Mouse (Mus musculus) kidney, adult 8-10 months (tissue): ENCODE measurements around the gene Wdr54.

Experiments used
- DNase-seq, 2 experiments: peaks; one replicate each; pipeline ENCODE4 v3.0.0; 2022

Wdr54 gene

GRCm38 (mm10) chr6:83125331-83125730 is 30.9 kb downstream of the Wdr54 start, which contains the start of gene Ino80b:
Ino80b (minus strand) TSS chr6:83125431.
- no peak for DNase-seq

- peak; percentile 93 to 94 for DNase-seq
Observed at GRCm38 (mm10) chr6:83124851-83125312, 31.3 kb downstream of the Wdr54 start.

- DNase-seq: no peak
Observed at GRCm38 (mm10) chr6:83122961-83123360, 33.2 kb downstream of the Wdr54 start.

GRCm38 (mm10) chr6:83121863-83122710 is 34.1 kb downstream of the Wdr54 start:
- no peak for DNase-seq

- DNase-seq: peak; percentile 97 to 99
Observed at GRCm38 (mm10) chr6:83120930-83121862, 35.0 kb downstream of the Wdr54 start, which contains the start of gene Wbp1. Wbp1 (minus strand) TSS chr6:83121559.

- DNase-seq: no peak
Observed at GRCm38 (mm10) chr6:83119734-83120051, 36.5 kb downstream of the Wdr54 start.

- DNase-seq: no peak
Observed at GRCm38 (mm10) chr6:83118825-83119733, 37.1 kb downstream of the Wdr54 start.

- no peak for DNase-seq
Observed at GRCm38 (mm10) chr6:83118369-83118768, 37.8 kb downstream of the Wdr54 start.

GRCm38 (mm10) chr6:83117616-83118015 is 38.6 kb downstream of the Wdr54 start:
- no peak for DNase-seq

- no peak for DNase-seq
Observed at GRCm38 (mm10) chr6:83117165-83117438, 39.1 kb downstream of the Wdr54 start.

- no peak for DNase-seq
Observed at GRCm38 (mm10) chr6:83116373-83117164, 39.6 kb downstream of the Wdr54 start.

- no peak for DNase-seq
Observed at GRCm38 (mm10) chr6:83115682-83116372, 40.4 kb downstream of the Wdr54 start.

GRCm38 (mm10) chr6:83115011-83115671 is 41.1 kb downstream of the Wdr54 start, which contains the start of gene Mogs:
Mogs (plus strand) TSS chr6:83115496.
- DNase-seq: peak; percentile 90 to 94

- DNase-seq: no peak
Observed at GRCm38 (mm10) chr6:83111510-83112136, 44.6 kb downstream of the Wdr54 start.

- peak; percentile 79 to 84 for DNase-seq
Observed at GRCm38 (mm10) chr6:83108762-83109668, 47.2 kb downstream of the Wdr54 start, which contains the start of gene Mrpl53. Mrpl53 (plus strand) TSS chr6:83109040.

- peak; percentile 74 to 82 for DNase-seq
Observed at GRCm38 (mm10) chr6:83107566-83108400, 48.4 kb downstream of the Wdr54 start.

- no peak for DNase-seq
Observed at GRCm38 (mm10) chr6:83104158-83104557, 52.0 kb downstream of the Wdr54 start.

- no peak for DNase-seq
Observed at GRCm38 (mm10) chr6:83103130-83103650, 53.0 kb downstream of the Wdr54 start.
